Mouse (Mus musculus) spleen, postnatal 4 days (tissue): ENCODE measurements at regions not wholly inside any gene's neighbourhood (a gene's known extent, or its start where the extent isn't known, plus 50 kb on each side); places are given as distances from the start of the nearest gene placed in this dataset.
"Not testable (repeated sequence)": the region's sequence is repeated elsewhere in the genome, so short reads cannot be mapped to it uniquely, and the experiment has no call there.

Experiments
- DNase-seq, 2 experiments: peaks; one replicate each; pipeline ENCODE4 v3.0.0; 2022; ENCODE audit warnings: low spot score in 2 of 2

DNA sequence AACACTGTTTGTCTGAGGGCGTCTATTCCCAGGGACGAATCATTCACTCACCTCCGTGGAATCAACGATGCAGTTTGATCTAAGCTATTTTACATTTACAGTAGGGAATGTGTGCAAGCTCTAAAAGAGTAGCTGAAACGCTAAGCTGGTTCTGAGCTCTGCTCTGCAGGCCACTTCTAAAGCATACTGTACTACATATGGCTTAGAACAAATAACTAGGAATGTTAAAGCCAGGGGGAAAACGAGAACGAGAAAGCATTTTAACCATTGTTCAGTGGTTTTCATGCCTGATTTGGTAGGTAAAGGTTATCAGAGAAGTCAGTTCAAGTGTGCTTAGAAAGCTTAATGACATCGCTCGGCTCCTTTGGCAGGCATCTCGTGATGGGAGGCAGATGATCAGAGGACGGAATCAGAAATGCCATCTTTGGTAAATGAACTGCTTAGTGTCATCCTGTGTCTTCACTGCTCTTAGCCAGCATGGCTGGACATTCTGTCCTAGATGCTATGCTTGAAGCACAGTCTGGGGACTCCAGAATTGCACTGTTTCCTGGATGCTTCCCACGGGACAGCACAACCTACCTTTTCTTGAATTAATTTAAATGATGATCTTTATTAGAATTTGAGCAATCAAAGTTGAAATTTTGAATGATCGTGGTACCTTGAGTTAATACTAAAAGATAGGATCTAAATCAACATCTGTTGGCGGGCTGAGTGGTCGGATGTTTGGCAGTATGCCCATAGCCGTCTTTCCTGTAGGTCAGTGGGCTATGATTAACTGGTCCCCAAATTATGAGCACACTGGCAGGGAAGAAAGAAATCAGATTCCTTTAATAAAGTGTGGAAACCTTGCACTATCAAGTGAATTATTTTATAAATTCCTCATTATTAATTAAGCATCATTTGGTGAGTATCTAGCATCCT lies 495.2 kb downstream of the Hace1 start:
- DNase-seq = no peak

DNA sequence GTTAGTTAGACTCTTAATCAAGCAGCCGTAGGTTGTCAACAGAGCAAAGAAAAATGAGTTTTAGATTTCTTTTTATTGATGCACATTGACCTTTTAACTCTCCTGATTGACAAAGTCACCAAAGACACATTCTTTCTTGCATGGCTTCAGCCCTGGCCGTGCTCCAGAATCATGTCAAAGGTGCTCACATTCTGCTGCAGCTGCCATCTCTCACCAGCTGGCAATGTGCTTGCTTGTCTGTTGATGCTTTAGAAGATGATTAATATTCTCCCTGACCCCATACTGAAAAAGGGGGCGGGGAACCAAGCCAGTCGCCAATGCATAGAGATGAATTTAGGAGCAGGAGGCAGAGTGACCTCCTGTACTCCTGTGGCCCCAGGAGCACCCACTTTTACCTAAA lies 510.1 kb downstream of the Hace1 start:
- DNase-seq = no peak

- no peak for DNase-seq
Measured at GRCm38 (mm10) chr10:46100837-46101236, 523.2 kb downstream of the Hace1 start.

DNA sequence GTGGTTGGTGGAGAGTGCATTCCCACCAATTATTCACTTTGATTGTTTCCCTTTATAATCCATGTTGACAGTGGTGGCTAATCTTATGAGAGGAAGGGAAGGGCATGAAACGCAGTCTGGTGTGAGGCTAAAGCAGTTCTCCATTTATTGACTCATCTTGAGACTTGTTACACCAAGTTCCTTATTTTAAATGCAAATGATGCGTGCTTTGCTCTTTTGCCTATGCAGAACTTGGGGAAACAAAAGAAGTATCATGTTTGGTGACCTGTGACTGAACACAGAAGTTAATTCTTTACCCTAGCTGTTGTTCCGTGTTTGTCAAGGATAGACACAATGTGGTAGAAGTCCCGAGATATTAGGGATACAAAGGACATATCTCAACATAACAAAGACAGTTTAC lies 531.2 kb downstream of the Hace1 start:
- no peak for DNase-seq

DNA sequence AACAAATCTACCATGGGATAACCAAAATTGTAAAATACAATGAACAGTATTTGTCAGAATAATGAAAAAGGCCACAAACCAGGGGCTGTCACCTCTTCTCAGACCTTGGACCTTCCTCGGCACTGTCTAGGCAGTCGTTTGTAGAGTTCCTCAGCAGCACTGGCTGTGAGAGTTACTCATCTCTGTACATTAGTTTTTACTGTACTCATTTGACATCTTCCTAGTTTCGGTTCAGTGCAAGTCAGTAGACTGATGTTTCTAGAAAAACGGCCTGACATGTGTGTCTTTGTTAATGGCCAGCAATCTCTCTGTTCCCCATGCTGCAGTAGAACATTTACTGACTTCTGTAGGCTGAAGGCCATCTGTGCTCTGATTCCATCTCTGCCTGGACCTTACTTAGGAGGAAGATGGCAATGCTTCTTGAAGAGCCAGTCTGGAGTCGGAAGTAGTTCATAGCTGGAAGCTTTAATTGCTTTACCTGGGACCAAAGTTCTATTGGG lies 537.1 kb downstream of the Hace1 start:
- no peak for DNase-seq

- not testable (repeated sequence) for DNase-seq
Measured at GRCm38 (mm10) chr10:46122409-46122808, 544.8 kb downstream of the Hace1 start.

DNA sequence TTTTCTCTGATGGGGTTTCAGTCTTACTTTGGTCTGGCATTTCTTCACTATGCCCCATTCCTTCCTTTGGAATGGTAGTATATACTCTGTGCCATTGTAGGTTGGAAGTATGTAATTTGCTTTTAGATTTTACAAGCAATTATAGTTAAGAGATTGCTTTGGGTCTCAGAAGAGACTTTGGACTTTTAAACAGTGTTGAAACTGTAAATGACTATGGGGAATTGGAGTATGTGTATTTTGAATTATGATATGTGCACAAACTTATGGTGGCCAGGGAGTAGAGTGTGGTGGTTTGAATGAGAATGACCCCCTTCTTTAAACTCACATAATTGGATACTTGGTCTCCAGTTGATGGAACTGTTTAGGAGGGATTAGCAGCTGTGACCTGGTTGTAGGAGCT lies 546.2 kb downstream of the Hace1 start:
- DNase-seq = no peak

- DNase-seq = no peak
Measured at GRCm38 (mm10) chr10:46135120-46135748, 557.6 kb downstream of the Hace1 start.

DNA sequence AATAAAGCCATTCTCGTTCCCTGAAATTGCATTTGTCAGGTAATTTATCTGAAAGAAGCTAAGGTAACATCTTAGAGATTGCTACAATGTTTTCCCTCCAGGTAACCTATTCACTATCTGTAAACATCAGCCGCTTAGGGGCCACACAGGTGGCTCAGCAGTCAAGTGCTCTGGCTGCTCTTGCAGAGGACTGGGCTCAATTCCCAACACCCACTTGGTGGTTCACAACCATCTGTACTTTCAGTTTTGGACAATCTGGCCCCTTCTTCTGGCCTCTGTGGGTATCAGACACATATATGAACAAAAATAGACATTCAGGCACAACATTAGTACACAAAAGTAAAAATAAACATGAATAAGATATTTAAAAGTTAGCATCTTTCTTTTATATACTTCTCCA lies 596.4 kb downstream of the Hace1 start:
- no peak for DNase-seq

DNA sequence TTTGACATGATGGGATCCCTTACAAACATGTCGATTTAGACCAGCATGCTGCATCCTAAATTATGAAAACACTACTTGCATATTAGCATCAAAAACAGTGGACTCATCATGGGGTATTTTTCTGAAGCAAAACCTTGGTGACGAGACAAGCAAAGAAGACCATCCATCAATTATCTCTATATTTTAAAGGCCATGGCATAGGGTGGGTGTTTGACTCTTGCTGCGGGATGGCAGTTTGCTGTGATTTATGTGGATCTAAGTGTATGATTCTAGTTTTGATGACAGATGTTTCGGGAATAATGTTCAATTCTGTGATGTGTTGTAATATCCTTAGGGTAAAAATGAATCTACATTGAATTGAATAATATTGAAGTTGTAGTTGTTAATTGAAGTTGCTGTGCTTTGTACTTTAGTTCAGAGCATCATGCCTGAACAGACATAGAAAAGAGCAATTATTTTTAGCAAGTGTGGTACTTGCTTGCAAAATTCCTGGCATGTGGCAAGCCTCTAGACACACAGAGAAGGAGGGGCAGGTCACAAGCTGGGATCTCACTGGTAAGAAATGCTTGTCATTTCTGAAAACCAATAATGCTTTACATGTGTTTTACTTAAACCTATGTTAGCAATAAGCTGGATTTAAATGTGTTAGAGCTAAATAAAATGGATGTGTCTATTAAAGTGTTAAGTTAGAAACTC lies 608.3 kb downstream of the Hace1 start:
- DNase-seq = no peak

- DNase-seq = no peak
Measured at GRCm38 (mm10) chr10:46194143-46194542, 616.5 kb downstream of the Hace1 start.

DNA sequence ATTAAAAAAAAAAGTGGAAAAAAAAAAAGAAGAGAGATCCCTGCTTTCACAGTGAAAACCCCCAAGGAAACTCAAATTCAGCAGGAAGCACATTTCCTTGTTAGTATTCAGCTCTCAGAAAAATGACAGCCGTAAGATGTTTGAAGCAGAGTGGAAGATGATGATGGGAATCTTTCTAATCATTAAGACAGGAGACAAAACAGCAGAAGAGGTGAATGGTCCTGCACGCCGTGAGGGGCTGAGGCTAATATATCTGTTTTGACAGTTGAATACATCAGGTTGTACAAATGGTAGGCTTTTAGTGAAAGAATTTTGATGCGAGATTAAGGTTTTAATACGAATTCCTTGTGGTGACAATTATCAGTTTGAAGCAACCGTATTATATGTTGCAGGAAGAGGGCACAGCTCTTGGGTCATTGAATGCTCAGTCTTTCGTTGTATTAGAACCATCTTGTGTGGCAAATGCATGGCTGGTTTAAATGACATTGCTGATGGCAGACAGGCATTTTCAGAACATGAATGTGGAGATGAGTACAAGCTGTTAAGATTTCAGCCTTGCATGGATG lies 649.3 kb downstream of the Hace1 start:
- no peak for DNase-seq

- no peak for DNase-seq
Measured at GRCm38 (mm10) chr10:46229608-46230007, 652.0 kb downstream of the Hace1 start.

DNA sequence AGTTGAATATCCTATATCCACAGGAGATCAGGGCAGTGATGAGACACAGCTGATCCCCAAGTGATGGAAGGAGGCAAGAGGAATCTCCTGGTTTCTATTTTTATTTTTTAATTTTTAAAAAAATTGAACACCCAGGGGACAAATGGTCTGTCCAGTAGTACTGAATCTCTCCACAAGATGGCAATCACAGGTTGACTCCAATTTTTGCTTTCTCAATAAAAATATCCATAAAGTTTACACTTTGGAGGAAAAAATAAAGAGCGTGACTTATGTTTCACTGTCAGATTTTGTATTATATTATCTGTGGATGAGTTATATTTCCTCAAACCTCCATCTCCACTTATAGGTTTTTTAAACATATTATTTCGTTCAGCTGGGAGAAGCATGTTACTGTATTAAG lies 658.0 kb downstream of the Hace1 start:
- DNase-seq = no peak

DNA sequence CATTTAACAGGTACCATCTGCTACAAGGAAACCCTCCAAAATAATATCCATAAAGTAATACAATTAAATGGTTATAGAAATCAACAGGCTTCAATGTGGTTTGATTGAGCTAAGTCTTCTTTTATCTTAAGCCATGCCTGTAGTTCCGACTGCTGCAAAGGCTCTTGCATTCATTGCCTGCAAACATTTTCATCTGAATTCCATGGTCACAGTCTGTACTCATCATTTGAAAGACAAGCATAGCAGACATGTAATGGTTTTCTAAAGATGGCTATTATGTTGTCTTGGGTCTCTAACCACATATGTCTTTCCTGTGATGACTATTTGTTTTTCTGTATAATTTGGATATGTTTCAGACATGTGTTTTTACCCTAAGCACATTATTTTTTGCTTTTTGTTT lies 677.9 kb downstream of the Hace1 start:
- DNase-seq = no peak

GRCm38 (mm10) chr10:46269710-46270109 lies 692.1 kb downstream of the Hace1 start:
- DNase-seq = no peak

GRCm38 (mm10) chr10:46273846-46274245 lies 696.2 kb downstream of the Hace1 start:
- no peak for DNase-seq

DNA sequence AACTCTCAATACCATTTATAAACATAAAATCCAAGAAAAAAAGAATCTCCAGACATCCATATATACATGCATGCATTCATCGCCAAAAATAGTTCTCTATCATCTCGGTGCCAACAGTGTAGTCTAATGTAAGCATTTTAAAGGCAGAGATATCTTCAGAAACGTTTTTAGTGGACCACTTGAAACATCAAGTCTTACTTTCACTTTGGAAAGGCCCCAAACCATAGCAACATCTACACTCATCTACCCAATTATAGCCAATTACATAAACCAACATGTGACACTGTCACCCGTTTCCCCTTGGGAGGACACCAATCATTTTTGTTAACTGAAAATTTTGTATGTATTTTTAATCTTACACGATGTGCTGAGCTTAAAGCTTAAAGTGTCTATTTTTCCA lies 716.7 kb downstream of the Hace1 start:
- no peak for DNase-seq

GRCm38 (mm10) chr10:46298352-46298751 lies 720.7 kb downstream of the Hace1 start:
- DNase-seq = no peak

DNA sequence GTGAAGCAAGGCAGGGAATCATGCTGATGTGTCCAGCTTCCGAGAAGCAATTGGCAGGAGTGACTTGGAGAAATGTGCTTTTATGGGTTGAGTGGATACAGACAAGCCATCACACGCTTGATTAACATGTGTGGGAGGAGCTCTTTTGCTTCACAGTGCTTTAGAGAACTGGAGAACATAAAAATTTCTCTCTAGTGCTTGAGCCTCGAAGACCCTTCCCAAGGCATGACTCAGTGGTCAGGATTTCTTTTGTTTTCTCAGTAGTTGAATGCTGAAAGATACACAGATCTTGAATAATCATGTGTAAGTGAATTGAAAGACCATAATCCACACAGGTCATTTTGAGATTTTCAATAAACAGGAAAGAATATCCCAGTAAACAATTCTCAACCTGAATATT lies 721.9 kb downstream of the Hace1 start:
- DNase-seq = no peak

DNA sequence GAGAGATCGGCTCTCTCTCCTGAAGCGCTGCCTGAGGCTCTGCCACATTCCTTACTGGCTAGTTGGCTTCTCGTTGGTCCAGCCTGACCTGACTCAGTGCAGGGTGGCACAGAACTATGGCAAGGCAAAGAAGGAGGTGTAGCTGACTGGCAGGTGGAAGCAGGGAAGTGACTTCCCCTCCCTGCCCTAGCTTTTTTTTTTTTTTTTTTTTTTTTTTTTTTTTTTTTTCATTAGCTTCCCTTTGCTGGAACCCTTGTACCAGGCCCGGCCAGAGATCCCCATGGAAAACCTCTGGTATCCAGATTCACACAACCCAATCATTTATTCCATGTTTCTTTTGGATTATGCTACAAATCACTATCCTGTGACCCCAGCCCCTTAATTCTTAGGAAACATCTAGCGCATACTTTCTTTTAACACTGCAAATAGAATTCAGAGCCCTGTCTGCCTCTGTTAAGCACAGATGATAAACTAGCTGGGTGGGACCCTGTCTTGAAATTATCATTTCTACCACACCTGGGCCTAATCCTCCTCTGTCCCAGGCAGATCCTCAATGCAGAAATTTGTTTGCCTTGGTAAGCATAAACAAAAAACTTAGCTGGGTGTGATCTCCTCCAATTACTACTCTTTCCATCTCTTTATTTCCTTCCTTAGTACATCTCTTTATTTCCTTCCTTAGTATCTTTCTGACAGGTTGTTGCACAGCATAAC lies 742.9 kb downstream of the Hace1 start:
- no peak for DNase-seq

DNA sequence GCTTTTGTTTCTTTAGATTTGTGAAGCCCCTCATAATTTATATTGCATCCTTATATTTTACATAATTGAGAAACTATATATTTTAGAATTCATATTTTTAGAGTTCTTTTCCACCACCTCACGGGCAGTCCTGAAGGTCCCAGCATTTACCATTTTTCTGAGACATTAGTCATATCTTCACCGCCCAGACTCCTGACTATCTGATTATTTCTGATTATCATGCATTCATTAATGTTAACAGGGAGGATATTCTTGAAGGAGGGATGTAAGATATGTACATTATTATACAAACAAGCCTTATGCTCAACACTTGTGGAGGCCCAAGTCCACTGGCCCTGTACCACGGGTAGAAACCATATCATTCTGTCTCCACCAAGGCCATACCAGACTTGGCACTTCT lies 743.4 kb downstream of the Hace1 start:
- no peak for DNase-seq
